Mouse (Mus musculus): Measurements from ENCODE around the gene Smarcc2.
A peak's percentile ranks its signal among the peaks of the same experiment; 100 is the strongest.

The Smarcc2 gene

DNA sequence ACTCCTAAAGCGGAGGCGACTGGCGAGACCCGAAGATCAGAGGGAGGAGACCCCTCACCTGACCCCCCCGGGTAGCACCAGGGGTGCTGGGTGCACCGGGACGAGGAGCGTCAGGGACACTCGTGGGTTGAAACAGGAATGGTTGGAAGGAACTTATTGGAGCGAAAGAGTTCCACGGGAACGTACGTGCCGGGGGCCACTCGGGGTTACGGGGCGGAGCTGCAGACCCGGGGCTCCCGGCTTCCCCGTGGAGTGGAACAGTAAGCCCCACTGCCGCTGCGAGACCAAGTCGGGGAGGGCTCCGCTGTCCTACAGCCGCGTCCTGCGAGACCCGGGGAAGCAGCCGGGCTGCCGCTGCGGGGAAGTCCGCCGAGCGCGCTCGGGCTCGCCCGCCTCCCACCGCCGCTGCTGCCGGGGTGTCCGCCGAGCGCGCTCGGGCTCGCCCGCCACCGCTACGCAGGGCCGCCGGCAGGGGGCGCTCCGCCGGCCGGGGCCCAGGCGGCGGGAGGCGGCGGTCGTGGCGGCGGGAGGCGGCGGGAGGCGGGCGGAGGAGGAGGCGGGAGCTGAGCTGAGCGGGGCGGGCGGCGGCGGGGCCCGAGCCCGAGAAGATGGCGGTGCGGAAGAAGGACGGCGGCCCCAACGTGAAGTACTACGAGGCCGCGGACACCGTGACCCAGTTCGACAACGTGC lies at the start of gene Smarcc2:
Gene Smarcc2 (plus strand): TSS at position 530 of the 690 bp plus-strand sequence.
- DNase-seq (ENCODE audit: low read depth) = no peak

DNA sequence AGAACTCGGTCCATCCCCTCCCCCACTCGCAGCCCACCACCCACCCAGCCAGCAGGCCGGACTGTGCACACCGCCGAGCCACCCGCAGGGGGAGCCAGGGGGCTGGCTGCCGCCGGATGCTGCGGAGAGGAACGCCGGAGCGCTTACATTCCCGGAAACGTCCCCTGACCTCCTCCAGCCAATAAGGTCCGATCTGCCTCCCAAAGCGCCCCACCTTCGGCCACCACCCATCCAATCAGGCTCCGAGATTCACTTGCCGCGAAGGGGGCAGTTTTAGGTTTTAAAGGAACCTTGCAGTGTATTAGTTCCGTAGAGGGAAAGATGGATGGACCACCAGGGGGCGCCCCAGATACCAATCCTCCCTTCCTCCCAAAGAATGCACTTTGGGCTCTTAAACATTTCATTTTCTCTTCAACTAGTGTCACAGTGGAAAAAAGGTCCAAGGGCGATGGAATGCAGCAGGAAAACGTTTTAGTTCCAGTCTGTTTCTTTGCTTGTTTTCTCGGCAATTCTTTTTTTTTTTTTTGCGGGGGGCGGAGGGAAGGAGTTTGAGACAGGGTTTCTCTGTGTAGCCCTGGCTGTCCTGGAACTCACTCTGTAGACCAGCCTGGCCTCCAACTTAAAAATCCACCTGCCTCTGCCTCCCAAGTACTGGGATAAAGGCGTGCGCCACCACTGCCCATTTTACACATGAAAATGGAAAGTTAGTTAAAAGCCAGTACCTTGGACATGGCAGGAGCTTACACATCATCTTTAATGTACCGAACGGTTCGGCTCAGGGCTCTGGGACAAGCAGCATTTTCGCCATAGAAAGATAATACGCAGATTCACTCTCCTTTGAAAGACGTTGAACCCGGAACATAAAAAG lies 49.1 kb upstream of the Smarcc2 start:
- peak; percentile 97 for DNase-seq (ENCODE audit: low read depth)

DNA sequence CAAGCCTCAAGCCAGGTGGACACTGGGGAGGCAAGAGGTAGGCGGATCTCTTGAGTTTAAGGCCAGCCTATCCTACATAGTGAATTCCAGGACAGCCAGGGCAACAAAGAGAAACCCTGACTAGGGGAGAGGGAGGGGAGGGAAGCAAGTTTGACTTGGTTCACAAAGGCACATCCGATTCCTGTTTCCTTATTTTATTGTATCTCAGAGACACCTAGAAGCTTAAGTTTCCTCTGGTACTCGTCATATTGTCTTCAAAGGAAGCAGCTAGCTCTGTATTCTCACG lies 48.5 kb upstream of the Smarcc2 start:
- DNase-seq (ENCODE audit: low read depth) = no peak

DNA sequence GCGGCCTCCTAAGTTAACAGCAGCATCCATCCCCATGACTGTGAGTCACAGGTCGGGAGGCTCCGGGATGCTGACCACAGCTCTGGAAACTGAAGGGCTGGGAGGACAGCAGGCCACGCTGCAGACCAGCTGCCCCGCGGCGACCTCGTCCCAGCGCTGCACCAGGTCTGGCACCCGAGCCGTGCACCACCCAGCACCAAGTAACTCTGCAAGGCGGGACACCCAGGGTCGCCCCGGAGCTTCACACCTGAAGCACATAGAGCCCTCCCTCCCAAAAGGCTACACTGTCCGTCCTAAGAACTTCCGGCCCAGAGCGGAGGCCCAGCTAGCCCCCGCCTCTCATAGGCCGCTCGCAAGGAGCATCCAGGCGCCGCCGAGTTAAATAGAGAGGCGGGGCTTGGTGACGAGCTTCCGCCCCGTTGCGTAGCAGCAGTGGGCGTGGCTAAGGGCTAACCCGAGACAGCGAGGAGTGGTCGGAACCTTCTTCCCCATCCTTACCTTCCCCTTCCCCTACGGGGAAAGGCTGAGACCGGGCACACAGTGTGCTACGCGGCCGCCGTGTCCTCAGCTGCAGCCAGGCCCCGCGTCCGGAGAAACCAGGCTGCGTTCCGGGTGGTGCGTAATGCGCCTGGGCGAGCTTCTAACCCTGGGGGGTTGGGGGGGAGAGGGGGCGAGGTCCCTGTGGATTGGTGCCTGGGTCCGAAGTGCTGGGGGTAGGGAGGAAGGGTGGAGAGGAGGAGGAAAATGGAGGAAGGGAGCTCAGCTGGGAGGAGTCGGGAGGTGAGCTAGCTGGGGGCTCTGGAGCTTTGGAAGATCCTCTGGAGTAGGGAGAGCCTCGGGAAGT lies 47.6 kb upstream of the Smarcc2 start, which contains the start of the genes Nabp2 and Rnf41:
Gene Nabp2 (minus strand): TSS at position 282 of the 844 bp plus-strand sequence.
Gene Rnf41 (plus strand): TSS at position 447 of the 844 bp plus-strand sequence.
- peak; percentile 90 for DNase-seq (ENCODE audit: low read depth)

DNA sequence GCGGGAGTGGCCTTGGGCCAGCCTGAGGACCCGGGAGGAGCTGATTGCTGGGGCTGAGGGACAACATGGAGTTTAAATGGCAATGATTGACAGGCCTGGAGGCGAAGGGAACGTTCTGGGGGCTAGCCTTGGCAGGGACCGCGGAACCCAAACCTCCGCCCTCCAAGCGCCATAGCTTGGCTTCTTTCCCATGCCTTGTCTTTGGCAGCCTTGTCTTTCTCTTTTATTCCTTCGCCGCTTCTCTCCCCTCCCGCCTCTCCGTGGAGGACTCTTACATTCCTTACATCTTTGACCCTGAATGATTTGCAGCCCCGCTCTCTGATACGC lies 47.0 kb upstream of the Smarcc2 start:
- no peak for DNase-seq (ENCODE audit: low read depth)

DNA sequence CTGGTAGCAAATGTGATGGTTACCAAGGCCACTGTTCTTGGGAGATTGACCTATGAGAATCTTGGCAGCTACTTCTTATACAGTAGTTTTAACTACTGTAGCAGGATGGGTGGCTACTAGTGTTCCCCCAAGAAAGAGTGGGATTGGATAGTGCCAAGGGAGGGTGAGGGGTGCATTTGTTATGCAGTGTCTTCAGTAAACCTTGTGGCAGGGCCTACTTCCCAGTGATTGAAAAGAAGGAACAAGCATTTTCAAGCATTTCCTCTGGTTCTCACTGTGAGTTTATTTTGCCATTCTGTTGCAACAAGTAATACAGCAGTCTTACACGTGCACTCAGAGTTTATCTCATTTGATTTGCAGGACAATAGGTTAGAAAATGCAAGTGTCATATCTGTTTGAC lies 46.5 kb upstream of the Smarcc2 start:
- no peak for DNase-seq (ENCODE audit: low read depth)

DNA sequence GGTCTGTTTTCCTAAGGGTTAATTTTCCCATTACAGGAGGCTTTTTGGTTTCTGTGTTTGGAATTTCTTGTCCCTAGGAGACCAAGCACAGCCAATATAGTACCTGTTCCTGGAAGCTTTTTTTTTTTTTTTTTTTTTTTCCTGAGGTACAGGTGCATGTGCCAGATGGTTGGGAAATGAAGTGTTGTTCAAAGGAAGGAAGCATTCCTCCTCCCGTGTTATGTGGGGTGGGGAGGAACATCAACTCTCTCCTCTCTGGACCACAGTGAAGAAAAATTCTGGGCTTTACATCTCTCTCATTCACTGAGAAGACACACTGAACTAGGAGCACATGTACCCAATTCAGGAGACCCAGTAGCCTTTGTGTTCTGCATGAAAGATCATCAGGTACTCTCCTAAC lies 46.0 kb upstream of the Smarcc2 start:
- no peak for DNase-seq (ENCODE audit: low read depth)

DNA sequence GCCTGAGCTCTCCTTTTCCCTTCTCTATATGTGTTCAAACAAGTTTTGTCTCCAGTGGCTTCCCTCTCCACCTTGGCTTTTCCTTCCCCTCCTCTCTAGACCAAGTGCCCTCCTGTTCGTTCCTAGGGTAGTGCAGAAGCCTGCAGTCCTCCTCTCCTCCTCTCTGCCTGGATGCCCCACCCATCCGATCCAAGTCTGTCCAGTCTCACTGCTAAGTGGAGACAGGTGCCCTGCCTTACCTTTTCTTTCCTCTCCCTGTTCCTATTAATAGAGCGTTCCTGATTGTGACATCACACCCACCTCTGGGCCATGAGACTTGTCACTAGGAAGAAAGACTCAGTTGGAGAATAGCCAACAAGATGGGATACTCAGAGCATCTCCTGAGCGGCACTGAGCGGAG lies 44.2 kb upstream of the Smarcc2 start:
- DNase-seq (ENCODE audit: low read depth) = no peak

DNA sequence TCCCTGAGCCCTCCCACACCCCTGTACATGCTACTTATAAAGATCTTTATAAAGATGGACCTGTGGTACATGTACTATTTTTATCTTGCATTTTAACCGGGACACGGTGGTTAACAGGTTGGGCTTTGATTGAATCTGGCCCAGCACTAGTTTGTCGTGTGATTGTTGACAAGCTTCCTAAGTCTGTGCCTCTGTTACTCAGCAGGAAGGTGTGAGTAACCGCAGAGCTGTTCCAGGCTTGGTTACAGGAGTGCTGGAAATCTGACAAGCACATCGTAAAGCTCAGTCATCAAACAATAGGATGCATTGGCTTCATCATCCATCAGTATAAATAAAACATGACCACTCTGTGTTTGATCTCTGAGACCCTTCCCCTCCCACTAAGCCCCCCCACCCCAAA lies 36.6 kb upstream of the Smarcc2 start:
- no peak for DNase-seq (ENCODE audit: low read depth)

DNA sequence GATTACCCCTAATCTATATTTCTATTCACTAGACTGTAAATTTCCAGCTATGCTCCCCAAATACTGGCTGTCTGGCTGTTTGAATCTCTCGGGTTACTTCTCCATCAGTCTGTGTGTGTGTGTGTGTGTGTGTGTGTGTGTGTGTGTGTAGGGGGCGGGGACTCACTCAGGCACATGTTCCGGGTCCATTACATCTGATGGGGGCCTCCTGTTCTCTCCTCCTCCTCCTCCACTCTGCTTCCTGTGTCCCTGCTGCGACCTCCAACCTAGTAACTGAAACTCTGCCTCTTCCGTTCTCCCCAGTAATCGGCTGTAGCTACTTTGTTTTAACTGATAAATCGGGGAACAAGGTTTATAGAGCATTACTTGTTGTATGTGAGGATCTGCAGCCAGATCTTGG lies 34.4 kb upstream of the Smarcc2 start:
- no peak for DNase-seq (ENCODE audit: low read depth)

DNA sequence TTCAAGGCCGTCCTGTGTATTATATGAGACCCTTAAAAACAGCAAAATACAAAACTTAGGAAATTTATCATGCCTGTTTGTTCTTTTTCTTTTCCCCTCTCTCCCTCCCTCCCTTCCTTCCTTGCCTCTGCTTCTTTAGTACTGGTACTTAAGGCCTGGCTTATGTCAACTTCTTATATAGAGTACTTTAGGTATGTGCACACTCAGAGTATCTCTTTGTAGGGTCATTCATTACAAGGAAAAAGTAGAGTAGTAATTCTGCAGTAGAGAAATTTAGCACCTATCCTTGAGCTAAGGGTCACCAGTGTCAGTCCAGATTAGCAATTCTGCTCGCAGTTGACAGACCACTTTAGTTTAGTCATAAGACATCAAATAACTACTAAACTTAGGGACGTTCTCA lies 33.8 kb upstream of the Smarcc2 start:
- DNase-seq (ENCODE audit: low read depth) = no peak

DNA sequence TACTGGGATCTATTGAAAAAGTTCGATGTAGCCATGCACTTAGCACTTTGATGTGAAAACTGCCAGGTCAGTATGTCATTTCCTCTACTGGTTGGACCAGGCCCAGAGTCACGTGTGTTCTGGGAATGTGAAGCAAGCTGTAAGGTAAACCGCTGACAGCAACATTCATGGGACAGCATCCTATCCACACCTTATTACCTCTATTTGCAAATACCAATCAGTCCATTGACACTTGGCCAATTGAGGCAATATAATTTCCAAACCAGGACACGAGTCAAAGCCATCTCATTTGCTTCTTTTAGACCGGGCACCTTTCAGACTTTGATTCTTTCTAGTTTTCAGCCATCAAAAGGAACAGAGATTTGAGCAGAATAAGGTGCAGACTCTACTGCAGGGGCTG lies 30.0 kb upstream of the Smarcc2 start:
- no peak for DNase-seq (ENCODE audit: low read depth)

DNA sequence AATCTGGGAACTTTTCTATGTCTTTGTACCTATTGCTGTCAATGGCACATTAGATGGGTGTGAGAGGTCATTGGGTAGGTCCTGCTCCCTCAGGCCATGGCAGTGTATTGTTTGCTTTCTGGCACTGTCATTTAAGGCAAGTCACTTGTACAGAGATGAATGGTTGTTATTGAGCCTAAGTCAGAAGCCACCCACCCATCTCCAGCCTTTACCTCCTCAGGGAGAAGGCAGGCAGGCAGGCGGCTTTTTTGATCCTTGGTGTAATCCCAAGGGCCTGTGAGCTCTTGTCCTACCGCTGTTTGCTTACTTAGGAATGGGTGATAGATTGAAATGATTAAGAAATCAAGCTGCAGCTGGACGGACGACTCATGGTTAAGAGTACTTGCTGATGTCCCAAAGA lies 29.6 kb upstream of the Smarcc2 start:
- DNase-seq (ENCODE audit: low read depth) = no peak

DNA sequence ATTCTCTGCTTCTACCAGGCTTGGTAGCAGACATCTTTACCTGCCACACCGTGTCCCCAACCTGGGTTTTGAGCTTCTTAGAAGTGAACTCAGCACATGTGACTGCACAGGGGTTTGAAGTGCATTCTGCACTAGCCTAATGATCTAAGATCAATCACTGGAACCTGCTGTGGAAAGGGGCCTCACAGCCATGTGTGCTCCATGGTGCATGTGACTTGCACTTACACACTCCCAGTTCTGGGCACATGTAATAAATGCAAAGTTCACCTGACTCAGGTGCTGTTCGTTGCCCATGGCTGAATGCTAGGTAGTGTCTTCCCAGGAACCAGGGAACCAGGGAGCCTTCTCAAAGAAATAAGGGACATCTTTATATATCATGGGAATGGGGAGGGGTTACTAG lies 25.6 kb upstream of the Smarcc2 start:
- no peak for DNase-seq (ENCODE audit: low read depth)

DNA sequence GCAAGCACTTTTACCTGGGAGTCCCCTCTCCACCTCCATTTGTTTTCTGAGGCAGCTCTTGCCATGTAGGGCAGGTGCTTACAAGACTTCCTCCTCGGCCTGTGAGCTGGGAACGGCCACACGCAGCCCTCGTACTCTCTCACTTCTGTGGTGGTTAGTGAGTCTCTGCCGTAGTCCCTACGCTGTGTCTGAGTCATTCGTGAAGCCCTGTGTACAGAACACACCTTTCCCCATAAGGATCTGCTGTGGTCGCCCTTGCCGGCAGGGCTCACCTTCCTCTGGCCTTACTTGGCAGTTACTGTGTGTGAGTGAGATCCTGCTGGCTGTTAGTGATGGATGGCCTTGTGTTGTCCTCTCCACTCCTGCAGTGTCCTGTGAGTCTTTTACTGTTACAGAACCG lies 24.4 kb upstream of the Smarcc2 start:
- DNase-seq (ENCODE audit: low read depth) = no peak

DNA sequence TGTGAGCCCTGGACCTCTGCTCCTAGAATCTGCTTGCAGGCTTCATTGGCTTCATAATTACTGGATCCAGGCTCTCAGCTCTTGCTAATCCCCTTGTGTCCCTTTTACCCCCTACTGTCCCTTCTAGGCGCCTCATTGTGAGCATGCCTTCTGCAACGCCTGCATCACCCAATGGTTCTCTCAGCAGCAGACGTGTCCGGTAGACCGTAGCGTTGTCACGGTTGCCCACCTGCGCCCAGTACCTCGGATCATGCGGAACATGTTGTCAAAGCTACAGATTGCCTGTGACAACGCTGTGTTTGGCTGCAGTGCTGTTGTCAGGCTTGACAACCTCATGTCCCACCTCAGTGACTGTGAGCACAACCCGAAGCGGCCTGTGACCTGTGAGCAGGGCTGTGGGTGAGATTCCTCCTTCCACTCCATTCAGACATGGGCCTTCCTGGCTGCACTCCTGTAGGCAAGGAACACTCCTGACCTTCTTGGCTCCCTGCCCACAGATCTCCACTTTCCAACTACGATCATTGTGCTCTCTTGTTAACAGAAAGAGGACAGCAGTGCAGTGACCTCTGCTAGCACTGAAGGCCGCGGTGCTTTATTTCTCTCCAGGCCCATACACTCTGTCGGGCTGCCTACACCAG lies 23.7 kb upstream of the Smarcc2 start:
- no peak for DNase-seq (ENCODE audit: low read depth)

DNA sequence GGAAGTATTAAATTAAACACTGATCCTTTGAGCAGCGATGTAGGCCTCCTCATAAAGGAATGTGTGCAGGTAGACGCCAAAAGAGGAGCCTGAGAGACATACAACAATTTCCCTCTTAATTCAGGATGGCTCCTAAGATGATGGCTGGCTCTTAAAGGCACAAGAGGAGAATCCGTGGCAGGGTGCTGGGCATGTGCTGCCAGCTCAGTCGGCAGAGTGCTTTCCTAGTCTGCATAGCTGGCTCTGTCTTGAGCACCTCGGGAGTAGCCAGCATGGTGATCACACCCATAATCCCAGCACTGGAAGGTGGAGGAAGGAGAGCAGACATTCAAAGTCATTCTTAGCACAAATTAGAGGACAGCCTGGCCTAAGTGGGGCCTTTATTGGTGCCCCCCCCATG lies 23.2 kb upstream of the Smarcc2 start:
- no peak for DNase-seq (ENCODE audit: low read depth)

DNA sequence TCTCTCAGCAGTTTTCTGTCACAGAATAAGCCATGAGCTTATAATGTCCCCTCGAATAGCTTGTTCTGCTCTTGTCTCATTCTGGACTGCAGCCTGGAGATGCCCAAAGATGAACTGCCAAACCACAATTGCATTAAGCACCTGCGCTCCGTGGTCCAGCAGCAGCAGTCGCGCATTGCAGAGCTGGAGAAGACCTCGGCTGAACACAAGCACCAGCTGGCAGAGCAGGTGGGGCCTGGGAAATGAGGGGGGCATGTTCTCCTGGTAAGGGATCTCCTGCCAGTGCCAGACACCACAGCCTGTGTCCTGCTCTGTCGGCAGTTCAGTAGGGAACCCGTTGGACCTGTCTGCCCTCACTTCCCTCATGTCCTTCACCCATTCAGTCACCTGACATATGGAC lies 22.7 kb upstream of the Smarcc2 start:
- no peak for DNase-seq (ENCODE audit: low read depth)

DNA sequence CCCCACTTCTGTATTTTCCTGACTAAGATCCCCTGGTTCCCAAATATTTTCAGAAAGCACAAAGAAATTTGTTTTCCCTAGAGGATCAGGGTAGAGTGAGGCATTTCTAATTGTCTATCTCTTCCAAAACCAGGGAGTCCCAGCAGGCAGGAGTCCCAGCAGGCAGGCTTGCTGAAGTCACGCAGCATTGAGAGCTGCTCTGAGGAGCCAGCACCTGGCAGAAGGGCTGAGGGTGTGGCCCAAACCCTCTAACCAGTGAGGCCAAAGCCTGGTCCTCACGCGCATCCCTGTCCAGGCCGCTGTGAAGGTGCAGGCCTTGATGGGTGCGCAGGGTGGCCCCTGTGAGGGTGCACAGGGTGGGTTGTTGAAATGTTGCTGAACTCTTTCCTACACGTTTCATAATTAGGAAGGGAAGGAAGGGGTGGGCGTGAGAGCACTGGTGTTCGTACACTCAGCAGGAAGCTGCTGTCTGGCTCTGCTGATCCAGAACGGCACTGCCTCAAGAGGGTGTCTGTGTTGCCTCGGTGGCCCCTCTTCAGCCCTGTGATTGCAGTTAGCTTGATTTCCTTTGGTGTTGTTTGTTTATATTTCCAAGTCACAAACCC lies 20.3 kb upstream of the Smarcc2 start:
- no peak for DNase-seq (ENCODE audit: low read depth)

DNA sequence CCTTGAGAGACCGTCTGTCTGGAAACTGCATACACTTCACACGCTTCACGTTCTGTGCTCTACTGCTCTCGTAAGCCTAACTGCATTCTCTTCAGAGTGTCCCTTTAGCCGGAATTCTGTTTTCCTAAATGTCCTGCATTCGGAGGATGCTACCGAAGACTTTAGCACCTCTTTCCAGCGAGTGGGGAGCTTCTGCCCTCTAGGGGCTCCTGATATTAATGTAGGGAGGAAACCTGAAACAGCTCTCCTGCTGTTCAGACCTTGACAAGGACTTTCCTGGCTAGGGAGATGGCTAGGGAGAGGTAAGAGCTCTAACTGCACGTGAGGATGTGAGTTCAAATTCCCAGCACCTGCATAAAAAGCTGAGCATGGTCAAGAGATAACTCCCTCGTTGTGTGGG lies 18.6 kb upstream of the Smarcc2 start:
- DNase-seq (ENCODE audit: low read depth) = no peak

DNA sequence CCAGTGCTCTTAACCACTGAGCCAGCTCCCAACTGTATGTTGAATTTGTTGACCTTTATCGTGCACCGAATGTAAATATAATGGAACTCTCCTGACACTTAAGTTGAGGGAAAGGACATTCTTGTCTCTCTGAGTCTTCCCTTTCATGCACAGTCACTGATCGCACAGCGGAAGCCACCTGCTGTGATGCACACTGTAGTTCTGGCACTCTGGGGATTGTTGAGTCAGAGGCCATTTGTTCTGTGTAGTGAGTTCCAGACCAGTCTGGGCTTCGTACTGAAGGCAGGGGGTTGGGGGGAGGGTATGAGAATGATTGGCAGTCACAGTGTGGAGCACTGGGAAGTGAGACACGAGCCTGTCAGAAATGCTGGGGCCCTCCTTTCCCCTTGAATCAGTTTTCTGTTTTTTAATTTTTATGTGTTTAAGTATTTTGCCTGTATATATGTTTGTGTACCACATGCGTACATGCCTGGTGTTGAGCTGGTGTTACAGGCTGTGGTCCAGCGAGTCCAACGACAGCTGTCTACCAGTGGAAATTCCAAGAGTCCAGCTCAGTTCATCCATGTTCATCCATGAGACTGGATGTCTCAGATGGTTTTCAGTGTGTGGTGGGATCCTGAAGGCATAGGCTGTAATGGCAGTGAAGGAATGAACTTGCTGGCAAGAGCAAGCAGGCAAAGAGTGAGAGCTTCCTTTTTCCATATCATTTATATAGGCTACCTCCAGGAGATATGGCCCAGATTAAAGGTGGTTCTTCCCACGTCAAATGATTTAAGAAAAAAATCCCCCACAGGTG lies 17.5 kb upstream of the Smarcc2 start:
- DNase-seq (ENCODE audit: low read depth) = no peak
